Mouse (Mus musculus) thymus, postnatal 4 days (tissue): ENCODE data around the gene Smarca4.

Experiments used
- DNase-seq: peaks from one replicate; pipeline ENCODE4 v3.0.0; 2021

Smarca4 gene

GRCm38 (mm10) chr9:21601722-21602399, 14.1 kb upstream of the Smarca4 start:
- peak; percentile 77 for DNase-seq

- DNase-seq: no peak
These were observed 11.8 kb upstream of the Smarca4 start for GRCm38 (mm10) chr9:21604119-21604518.

- DNase-seq: no peak
These were observed 10.1 kb upstream of the Smarca4 start for GRCm38 (mm10) chr9:21605865-21606264.

- no peak for DNase-seq
These were observed 9.3 kb upstream of the Smarca4 start for GRCm38 (mm10) chr9:21606648-21607047.

GRCm38 (mm10) chr9:21609861-21610260, 6.1 kb upstream of the Smarca4 start:
- peak; percentile 74 for DNase-seq

- DNase-seq: no peak
These were observed 929 bp upstream of the Smarca4 start for GRCm38 (mm10) chr9:21614864-21615616.

- DNase-seq: peak; percentile 93
These were observed 338 bp downstream of the Smarca4 start for GRCm38 (mm10) chr9:21616232-21616781.

- DNase-seq: peak; percentile 49
These were observed 1.1 kb downstream of the Smarca4 start for GRCm38 (mm10) chr9:21617066-21617465.

- DNase-seq: no peak
These were observed 4.3 kb downstream of the Smarca4 start for GRCm38 (mm10) chr9:21620229-21620628.

- DNase-seq: no peak
These were observed 6.7 kb downstream of the Smarca4 start for GRCm38 (mm10) chr9:21622676-21623075.

GRCm38 (mm10) chr9:21625342-21626339, 9.7 kb downstream of the Smarca4 start:
- peak; percentile 55 for DNase-seq

GRCm38 (mm10) chr9:21626571-21626970, 10.6 kb downstream of the Smarca4 start:
- DNase-seq: no peak

GRCm38 (mm10) chr9:21627145-21627795, 11.3 kb downstream of the Smarca4 start:
- DNase-seq: peak; percentile 54

- peak; percentile 76 for DNase-seq
These were observed 14.7 kb downstream of the Smarca4 start for GRCm38 (mm10) chr9:21630673-21631072.

- no peak for DNase-seq
These were observed 17.1 kb downstream of the Smarca4 start for GRCm38 (mm10) chr9:21633106-21633505.

- DNase-seq: no peak
These were observed 19.7 kb downstream of the Smarca4 start for GRCm38 (mm10) chr9:21635639-21636038.

GRCm38 (mm10) chr9:21639031-21639430, 23.1 kb downstream of the Smarca4 start:
- no peak for DNase-seq

GRCm38 (mm10) chr9:21646366-21646765, 30.4 kb downstream of the Smarca4 start:
- DNase-seq: no peak

GRCm38 (mm10) chr9:21647721-21648120, 31.8 kb downstream of the Smarca4 start:
- DNase-seq: no peak

GRCm38 (mm10) chr9:21652263-21652662, 36.3 kb downstream of the Smarca4 start:
- DNase-seq: peak; percentile 64

- no peak for DNase-seq
These were observed 37.3 kb downstream of the Smarca4 start for GRCm38 (mm10) chr9:21653253-21653652.

- no peak for DNase-seq
These were observed 46.1 kb downstream of the Smarca4 start for GRCm38 (mm10) chr9:21662034-21662433.
